Mouse (Mus musculus): ENCODE results near the gene Aanat. TPM values are rescaled to one million over a fixed set of nuclear protein-coding genes. Genes with fewer than 3 reads are reported as not detected.

Aanat gene
- polyA plus RNA-seq, 1 experiment from 2014 or later = not detected

GRCm38 (mm10) chr11:116646771-116647170 lies 60.5 kb downstream of the Aanat start:
- Histone ChIP-seq H3K9ac (ENCODE audit: low read length) (no peak overlapping the region), H3K9me3 (ENCODE audit: control insufficient read depth, low read length) (no peaks in the 10 kb centered on the region), H3K4me1 (ENCODE audit: control insufficient read depth, insufficient read depth, low read length) (peaks cover 9% of the 10 kb centered on the region; the same call in 1 of the 2 replicates), H3K27ac (ENCODE audit: low read depth, low read length) (no peak overlapping the region), H3K36me3 (ENCODE audit: control insufficient read depth, insufficient read depth, low read length) (no peaks in the 10 kb centered on the region), H3K27me3 (ENCODE audit: control insufficient read depth, insufficient read depth, low read length) (peaks cover 2% of the 10 kb centered on the region; the same call in 1 of the 2 replicates), H3K4me2 (ENCODE audit: low read depth) (no peak overlapping the region), H3K4me3 (ENCODE audit: low read depth, low read length) (no peak overlapping the region)
- DNase-seq (ENCODE audit: low spot score) = no peak
- WGBS = 88% methylated on average over 7 of the region's 7 CpGs
- no peak for ATAC-seq (ENCODE audit: insufficient read depth, low FRiP score, low TSS enrichment)

Other genes with a start within 250 kb of the Aanat start
- 31.1 and 34.6 TPM in 2 replicates for gene Rnf157, start 173.4 kb upstream of the Aanat start, polyA plus RNA-seq (2014; fragmentation: Nextera tagmentation; extraction: Ambion mirVana)
- gene Ubald2, start 152.3 kb upstream of the Aanat start, polyA plus RNA-seq (2014; fragmentation: Nextera tagmentation; extraction: Ambion mirVana) = 90.3 and 92.4 TPM in 2 replicates
- 0.40 TPM in 1 of 2 replicates, not detected in the other for gene Qrich2, start 120.2 kb upstream of the Aanat start, polyA plus RNA-seq (2014; fragmentation: Nextera tagmentation; extraction: Ambion mirVana)
- 212 and 222 TPM in 2 replicates for gene Prpsap1, start 92.2 kb upstream of the Aanat start, polyA plus RNA-seq (2014; fragmentation: Nextera tagmentation; extraction: Ambion mirVana)
- 9.9 and 10.9 TPM in 2 replicates for gene Sphk1, start 55.5 kb upstream of the Aanat start, polyA plus RNA-seq (2014; fragmentation: Nextera tagmentation; extraction: Ambion mirVana)
- gene Ube2o, start 5.0 kb upstream of the Aanat start, polyA plus RNA-seq (2014; fragmentation: Nextera tagmentation; extraction: Ambion mirVana) = 28.8 and 29.1 TPM in 2 replicates
- gene Rhbdf2, start 40.6 kb downstream of the Aanat start, polyA plus RNA-seq (2014; fragmentation: Nextera tagmentation; extraction: Ambion mirVana) = 4.9 and 5.3 TPM in 2 replicates
- gene Prcd, start 67.1 kb downstream of the Aanat start, polyA plus RNA-seq (2014; fragmentation: Nextera tagmentation; extraction: Ambion mirVana) = 0.37 and 0.53 TPM in 2 replicates
- gene Cygb, start 67.9 kb downstream of the Aanat start, polyA plus RNA-seq (2014; fragmentation: Nextera tagmentation; extraction: Ambion mirVana) = 2.3 and 3.0 TPM in 2 replicates
- gene St6galnac1, start 189.1 kb downstream of the Aanat start, polyA plus RNA-seq (2014; fragmentation: Nextera tagmentation; extraction: Ambion mirVana) = not detected in 2 replicates
- 46.0 and 51.1 TPM in 2 replicates for gene Mxra7, start 241.6 kb downstream of the Aanat start, polyA plus RNA-seq (2014; fragmentation: Nextera tagmentation; extraction: Ambion mirVana)